Mouse (Mus musculus) megakaryocyte-erythroid progenitor cell, adult 5 weeks (primary cell): ENCODE data around the gene Glb1l3. TPM values are rescaled to one million over a fixed set of nuclear protein-coding genes. Genes with fewer than 3 reads are reported as not detected.

Experiments
- polyA plus RNA-seq: library from polyadenylated mRNA; stranded (reverse); fragments of >175 nt; gene quantifications from 2 replicates; pipeline ENCODE4 v1.2.3, GENCODE M21; 2012

The Glb1l3 gene
- polyA plus RNA-seq: not detected in 2 replicates

DNA sequence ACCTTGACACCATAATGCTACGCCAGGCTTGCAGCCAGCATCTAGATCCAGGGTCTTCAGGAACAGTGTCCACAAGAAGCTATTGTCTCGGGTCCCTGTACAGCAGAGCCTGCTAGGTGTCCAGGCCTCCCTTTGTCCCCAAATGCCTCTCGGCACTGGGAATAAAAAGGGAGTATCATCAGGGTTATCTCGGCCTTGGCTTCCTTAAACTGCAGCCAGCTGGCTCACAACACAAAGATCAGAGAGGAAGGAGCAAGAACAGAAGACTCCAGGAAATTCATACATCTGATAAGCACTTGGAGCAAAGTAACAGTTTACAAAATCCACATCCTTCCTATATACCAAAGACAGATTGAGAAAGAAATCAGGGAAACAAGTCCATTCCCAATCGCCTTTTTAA, at the start of gene Glb1l3:
Gene Glb1l3 (minus strand): TSS at position 140 of the 400 bp plus-strand sequence.

DNA sequence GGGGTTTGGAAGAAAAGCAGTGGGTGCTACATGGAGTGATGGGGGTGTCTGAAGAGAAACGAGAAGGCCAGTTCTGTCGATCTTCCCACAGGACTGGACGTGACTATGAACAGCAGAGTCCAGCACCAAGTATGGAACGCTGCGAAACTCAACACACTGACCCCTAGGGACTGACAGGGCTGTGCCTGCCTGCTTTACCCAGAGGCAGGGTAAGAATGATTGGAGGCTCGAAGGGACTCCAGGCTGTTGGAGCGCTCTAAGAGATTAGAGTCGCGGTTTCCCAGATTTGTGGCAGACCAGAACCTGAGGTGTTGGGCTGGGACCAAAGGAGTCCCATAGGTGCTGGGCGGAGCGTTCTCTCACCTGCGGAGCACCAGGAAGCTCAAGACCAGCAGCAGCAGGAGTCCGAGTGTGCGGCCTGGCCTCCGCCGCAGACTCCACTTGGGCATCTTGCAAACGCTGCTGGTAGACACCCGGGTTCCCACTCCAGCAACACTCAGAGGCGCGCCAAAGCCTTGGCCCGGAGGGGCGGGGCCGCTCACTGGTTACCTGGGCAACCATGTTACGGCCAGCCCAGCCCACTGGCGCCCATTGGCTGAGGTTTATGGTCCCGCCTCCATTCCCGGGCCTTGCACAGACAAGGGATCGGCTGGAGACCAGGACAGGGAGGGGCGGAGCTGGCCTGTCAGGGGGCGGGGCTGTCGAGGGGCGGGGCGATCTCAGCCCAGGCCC, 54.6 kb downstream of the Glb1l3 start, which contains the start of gene Glb1l2:
Gene Glb1l2 (minus strand): TSS at position 534 of the 732 bp plus-strand sequence.

Other genes with a start within 250 kb of the Glb1l3 start
- 0.01 TPM in 1 of 2 replicates, not detected in the other for gene B3gat1, start 127.2 kb downstream of the Glb1l3 start, polyA plus RNA-seq
- not detected in 2 replicates for gene Glb1l2, start 54.4 kb downstream of the Glb1l3 start, polyA plus RNA-seq
- 0.05 TPM in 1 of 2 replicates, not detected in the other for gene Gm1110, start 62.2 kb upstream of the Glb1l3 start, polyA plus RNA-seq
- 1.7 and 2.0 TPM in 2 replicates for gene Acad8, start 138.7 kb upstream of the Glb1l3 start, polyA plus RNA-seq
- 4.7 and 5.5 TPM in 2 replicates for gene Thyn1, start 138.8 kb upstream of the Glb1l3 start, polyA plus RNA-seq
- gene Vps26b, start 169.2 kb upstream of the Glb1l3 start, polyA plus RNA-seq: 35.2 and 37.6 TPM in 2 replicates
- gene Ncapd3, start 169.3 kb upstream of the Glb1l3 start, polyA plus RNA-seq: 3.0 and 4.0 TPM in 2 replicates